Mouse (Mus musculus) lung, adult 2 months (tissue): ENCODE data around the gene Erbin.

Source experiments
- CTCF ChIP-seq: fragments of 200-500 bp; IDR thresholded peaks from 2 replicates; pipeline ENCODE4 v1.5.1; 2011; ENCODE audit warnings: mild to moderate bottlenecking, low read length, control low read depth; ENCODE audit not compliant: insufficient read depth
- POLR2A ChIP-seq: fragments of 200-500 bp; IDR thresholded peaks from 2 replicates; pipeline ENCODE4 v1.6.1; 2011; ENCODE audit warnings: low read depth, mild to moderate bottlenecking, control low read depth, low read length, borderline replicate concordance; ENCODE audit errors: extremely low read depth

- TF ChIP-seq CTCF (no peak), POLR2A (no peak)
Measured at GRCm38 (mm10) chr13:103959841-103960240, 39.5 kb upstream of the Erbin start.
